Mouse (Mus musculus): Measurements from ENCODE around the gene Chst12.

Gene Chst12

GRCm38 (mm10) chr5:140513921-140514320 lies 8.6 kb downstream of the Chst12 start:
- in situ Hi-C loops (cut with MboI; ENCODE audit: low pct_unique_long_range_greater_than_20kb in 1 of 2, low sequenced_read_pairs in 2 of 2, unreplicated experiment in 1 of 2) = no loop called here

GRCm38 (mm10) chr5:140514799-140515486 lies 9.6 kb downstream of the Chst12 start:
- in situ Hi-C loops (cut with MboI; ENCODE audit: low pct_unique_long_range_greater_than_20kb in 1 of 2, low sequenced_read_pairs in 2 of 2, unreplicated experiment in 1 of 2) = no loop called here

- in situ Hi-C loops (cut with MboI; ENCODE audit: low pct_unique_long_range_greater_than_20kb in 1 of 2, low sequenced_read_pairs in 2 of 2, unreplicated experiment in 1 of 2) = no loop called here
These were observed 12.0 kb downstream of the Chst12 start for GRCm38 (mm10) chr5:140517159-140517920.

GRCm38 (mm10) chr5:140517921-140518230 lies 12.5 kb downstream of the Chst12 start:
- in situ Hi-C loops (cut with MboI; ENCODE audit: low pct_unique_long_range_greater_than_20kb in 1 of 2, low sequenced_read_pairs in 2 of 2, unreplicated experiment in 1 of 2) = no loop called here

GRCm38 (mm10) chr5:140521196-140521595 lies 15.8 kb downstream of the Chst12 start:
- in situ Hi-C loops (cut with MboI; ENCODE audit: low pct_unique_long_range_greater_than_20kb in 1 of 2, low sequenced_read_pairs in 2 of 2, unreplicated experiment in 1 of 2) = loop anchor here (5.0 to 10.0 kb wide), 2 partner anchors 44 to 46 kb away; no protein-coding TSS in a partner anchor

GRCm38 (mm10) chr5:140526754-140527153 lies 21.4 kb downstream of the Chst12 start:
- in situ Hi-C loops (cut with MboI; ENCODE audit: low pct_unique_long_range_greater_than_20kb in 1 of 2, low sequenced_read_pairs in 2 of 2, unreplicated experiment in 1 of 2) = loop anchor here in 1 of 2 experiments (10.0 kb wide), 1 partner anchor 52 kb away; no protein-coding TSS in a partner anchor

GRCm38 (mm10) chr5:140538111-140538683 lies 32.8 kb downstream of the Chst12 start:
- in situ Hi-C loops (cut with MboI; ENCODE audit: low pct_unique_long_range_greater_than_20kb in 1 of 2, low sequenced_read_pairs in 2 of 2, unreplicated experiment in 1 of 2) = loop anchor here in 1 of 2 experiments (5.0 kb wide), 1 partner anchor 79 kb away; no protein-coding TSS in a partner anchor

- in situ Hi-C loops (cut with MboI; ENCODE audit: low pct_unique_long_range_greater_than_20kb in 1 of 2, low sequenced_read_pairs in 2 of 2, unreplicated experiment in 1 of 2) = loop anchor here (5.0 to 10.0 kb wide), 3 partner anchors 65 to 205 kb away; no protein-coding TSS in a partner anchor
These were observed 34.8 kb downstream of the Chst12 start for GRCm38 (mm10) chr5:140540106-140540505.

GRCm38 (mm10) chr5:140542811-140543575 lies 37.6 kb downstream of the Chst12 start:
- in situ Hi-C loops (cut with MboI; ENCODE audit: low pct_unique_long_range_greater_than_20kb in 1 of 2, low sequenced_read_pairs in 2 of 2, unreplicated experiment in 1 of 2) = loop anchor here (5.0 to 10.0 kb wide), 3 partner anchors 68 to 202 kb away; no protein-coding TSS in a partner anchor

- in situ Hi-C loops (cut with MboI; ENCODE audit: low pct_unique_long_range_greater_than_20kb in 1 of 2, low sequenced_read_pairs in 2 of 2, unreplicated experiment in 1 of 2) = loop anchor here in 1 of 2 experiments (10.0 kb wide), 2 partner anchors 71 to 199 kb away; no protein-coding TSS in a partner anchor
These were observed 40.3 kb downstream of the Chst12 start for GRCm38 (mm10) chr5:140545651-140546050.

GRCm38 (mm10) chr5:140546332-140546731 lies 41.0 kb downstream of the Chst12 start:
- in situ Hi-C loops (cut with MboI; ENCODE audit: low pct_unique_long_range_greater_than_20kb in 1 of 2, low sequenced_read_pairs in 2 of 2, unreplicated experiment in 1 of 2) = loop anchor here in 1 of 2 experiments (10.0 kb wide), 2 partner anchors 72 to 198 kb away; no protein-coding TSS in a partner anchor

GRCm38 (mm10) chr5:140549306-140550047 lies 44.1 kb downstream of the Chst12 start:
- in situ Hi-C loops (cut with MboI; ENCODE audit: low pct_unique_long_range_greater_than_20kb in 1 of 2, low sequenced_read_pairs in 2 of 2, unreplicated experiment in 1 of 2) = loop anchor here in 1 of 2 experiments (10.0 kb wide), 2 partner anchors 75 to 195 kb away; no protein-coding TSS in a partner anchor

GRCm38 (mm10) chr5:140553719-140554118 lies 48.4 kb downstream of the Chst12 start:
- in situ Hi-C loops (cut with MboI; ENCODE audit: low pct_unique_long_range_greater_than_20kb in 1 of 2, low sequenced_read_pairs in 2 of 2, unreplicated experiment in 1 of 2) = no loop called here

- in situ Hi-C loops (cut with MboI; ENCODE audit: low pct_unique_long_range_greater_than_20kb in 1 of 2, low sequenced_read_pairs in 2 of 2, unreplicated experiment in 1 of 2) = no loop called here
These were observed 51.5 kb downstream of the Chst12 start for GRCm38 (mm10) chr5:140556859-140557258.

- in situ Hi-C loops (cut with MboI; ENCODE audit: low pct_unique_long_range_greater_than_20kb in 1 of 2, low sequenced_read_pairs in 2 of 2, unreplicated experiment in 1 of 2) = no loop called here
These were observed 57.3 kb downstream of the Chst12 start for GRCm38 (mm10) chr5:140562601-140563000.

- in situ Hi-C loops (cut with MboI; ENCODE audit: low pct_unique_long_range_greater_than_20kb in 1 of 2, low sequenced_read_pairs in 2 of 2, unreplicated experiment in 1 of 2) = no loop called here
These were observed 59.5 kb downstream of the Chst12 start, which contains the start of gene Grifin for GRCm38 (mm10) chr5:140564896-140565295. Gene Grifin, minus strand, starts transcription at chr5:140565071.

- in situ Hi-C loops (cut with MboI; ENCODE audit: low pct_unique_long_range_greater_than_20kb in 1 of 2, low sequenced_read_pairs in 2 of 2, unreplicated experiment in 1 of 2) = no loop called here
These were observed 60.1 kb downstream of the Chst12 start for GRCm38 (mm10) chr5:140565451-140565850.

- in situ Hi-C loops (cut with MboI; ENCODE audit: low pct_unique_long_range_greater_than_20kb in 1 of 2, low sequenced_read_pairs in 2 of 2, unreplicated experiment in 1 of 2) = no loop called here
These were observed 60.5 kb downstream of the Chst12 start for GRCm38 (mm10) chr5:140565856-140566255.

Measured in mouse embryonic stem cell (cell line).